Mouse (Mus musculus): ENCODE measurements around the gene Krt36. TPM values are rescaled to one million over a fixed set of nuclear protein-coding genes. Genes with fewer than 3 reads are reported as not detected.

The Krt36 gene
- polyA plus RNA-seq, 1 experiment = 0.11 TPM

DNA sequence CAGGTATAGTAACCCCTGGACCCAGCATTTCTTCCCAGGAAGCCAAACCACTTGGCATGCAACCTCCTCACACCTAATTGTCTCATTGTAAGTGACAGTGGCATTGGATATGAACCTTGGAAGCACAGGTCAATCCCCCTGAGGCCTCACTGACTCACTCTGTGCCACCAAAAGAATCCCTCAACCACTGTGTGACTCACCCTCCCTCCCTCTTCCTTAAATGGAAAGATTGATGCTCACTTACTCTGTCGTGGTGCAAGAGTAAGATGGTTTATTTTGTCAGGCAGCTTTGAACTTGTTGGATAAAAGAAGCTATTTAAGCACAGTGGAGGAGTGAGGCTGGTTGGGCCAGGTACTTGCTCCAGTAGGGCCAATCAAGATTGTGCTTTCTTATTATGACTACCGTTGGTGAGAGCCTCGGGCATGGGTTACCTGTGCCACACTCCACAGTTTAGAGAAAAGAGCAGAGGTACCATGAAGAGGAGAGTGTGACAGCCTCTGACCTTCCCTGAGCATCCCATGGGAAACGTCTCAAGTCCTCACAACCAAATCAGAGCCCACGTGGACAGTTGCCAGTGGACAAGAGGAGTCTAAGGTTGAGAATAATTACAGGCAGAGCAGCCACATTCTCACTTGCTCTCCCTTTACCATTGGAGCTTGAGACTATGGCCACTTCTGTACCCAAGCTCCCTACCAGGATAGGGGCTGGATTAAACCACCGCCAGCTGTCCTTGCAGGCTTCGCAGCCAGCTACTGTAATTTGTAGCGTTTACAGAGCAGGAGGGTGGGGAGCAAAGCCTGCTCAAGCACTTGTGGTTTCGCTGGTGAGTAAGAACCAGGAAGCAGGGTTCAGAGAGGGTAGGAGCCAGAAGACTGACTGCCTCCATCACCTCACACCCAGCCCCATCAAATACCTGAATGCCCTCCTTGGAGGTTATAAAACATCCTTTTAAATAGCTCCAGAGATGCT lies 49.5 kb downstream of the Krt36 start:
- DNase-seq = no peak
- no peak overlapping the region for H3K27ac ChIP-seq (ENCODE audit: insufficient read depth, low read depth, low read length)

More for the DNA sequence above, 49.5 kb downstream of the Krt36 start:
- Histone ChIP-seq H3K36me3 (ENCODE audit: control insufficient read depth, insufficient read depth, low read length) (no peaks in the 10 kb centered on the region), H3K4me1 (ENCODE audit: control insufficient read depth, insufficient read depth, low read length) (no peaks in the 10 kb centered on the region), H3K4me3 (ENCODE audit: insufficient read depth, low read depth, low read length) (no peak overlapping the region), H3K27me3 (replicated peaks; ENCODE audit: control insufficient read depth, insufficient read depth, low read length) (no peaks in the 10 kb centered on the region)
- WGBS = 61% methylated on average over 9 of the region's 9 CpGs
- TF ChIP-seq POLR2A (IDR thresholded peaks at IDR 0.05; ENCODE audit: low read depth, low read length) = no peak
- TF ChIP-seq CTCF (conservative IDR thresholded peaks at IDR 0.05; ENCODE audit: insufficient read depth, insufficient read length, low read depth, low read length) = no peak

Other genes starting within 250 kb of the Krt36 start
- gene Gm11568, start 247.7 kb downstream of the Krt36 start, polyA plus RNA-seq (2012; rRNA removed) = not detected in 2 replicates
- gene Gm11559, start 241.2 kb downstream of the Krt36 start, polyA plus RNA-seq (2012; rRNA removed) = not detected in 2 replicates
- not detected in 2 replicates for gene Krtap9-1, start 232.2 kb downstream of the Krt36 start, polyA plus RNA-seq (2012; rRNA removed)
- gene Gm11567, start 226.4 kb downstream of the Krt36 start, polyA plus RNA-seq (2012; rRNA removed) = not detected in 2 replicates
- not detected in 2 replicates for gene Krtap31-1, start 197.7 kb downstream of the Krt36 start, polyA plus RNA-seq (2012; rRNA removed)
- gene Gm11565, start 190.9 kb downstream of the Krt36 start, polyA plus RNA-seq (2012; rRNA removed) = not detected in 2 replicates
- not detected in 2 replicates for gene Krtap31-2, start 169.3 kb downstream of the Krt36 start, polyA plus RNA-seq (2012; rRNA removed)
- gene Krtap9-5, start 157.2 kb downstream of the Krt36 start, polyA plus RNA-seq (2012; rRNA removed) = not detected in 2 replicates
- gene Krtap29-1, start 126.6 kb downstream of the Krt36 start, polyA plus RNA-seq (2012; rRNA removed) = not detected in 2 replicates
- gene Krtap16-1, start 119.0 kb downstream of the Krt36 start, polyA plus RNA-seq (2012; rRNA removed) = not detected in 2 replicates
- not detected in 2 replicates for gene Krtap17-1, start 111.6 kb downstream of the Krt36 start, polyA plus RNA-seq (2012; rRNA removed)
- not detected in 2 replicates for gene Krt33a, start 89.4 kb downstream of the Krt36 start, polyA plus RNA-seq (2012; rRNA removed)
- not detected in 2 replicates for gene Krt33b, start 75.8 kb downstream of the Krt36 start, polyA plus RNA-seq (2012; rRNA removed)
- gene Krt34, start 64.1 kb downstream of the Krt36 start, polyA plus RNA-seq (2012; rRNA removed) = not detected in 2 replicates
- not detected in 2 replicates for gene Krt31, start 55.1 kb downstream of the Krt36 start, polyA plus RNA-seq (2012; rRNA removed)
- gene Krt32, start 17.4 kb downstream of the Krt36 start, polyA plus RNA-seq (2012; rRNA removed) = not detected in 2 replicates
- gene Krt35, start 9.4 kb downstream of the Krt36 start, polyA plus RNA-seq (2012; rRNA removed) = not detected in 2 replicates
- not detected in 2 replicates for gene Krt13, start 15.9 kb upstream of the Krt36 start, polyA plus RNA-seq (2012; rRNA removed)
- gene Krt15, start 30.3 kb upstream of the Krt36 start, polyA plus RNA-seq (2012; rRNA removed) = 3.1 and 3.9 TPM in 2 replicates
- gene Krt19, start 43.0 kb upstream of the Krt36 start, polyA plus RNA-seq (2012; rRNA removed) = 13.0 and 20.1 TPM in 2 replicates
- not detected in 2 replicates for gene Krt9, start 87.6 kb upstream of the Krt36 start, polyA plus RNA-seq (2012; rRNA removed)
- gene Krt14, start 101.9 kb upstream of the Krt36 start, polyA plus RNA-seq (2012; rRNA removed) = 1.3 and 1.4 TPM in 2 replicates
- not detected in 2 replicates for gene Krt16, start 143.3 kb upstream of the Krt36 start, polyA plus RNA-seq (2012; rRNA removed)
- 0.08 TPM in 1 of 2 replicates, not detected in the other for gene Krt17, start 155.4 kb upstream of the Krt36 start, polyA plus RNA-seq (2012; rRNA removed)
- gene Krt42, start 164.2 kb upstream of the Krt36 start, polyA plus RNA-seq (2012; rRNA removed) = not detected in 2 replicates
- 116 and 173 TPM in 2 replicates for gene Eif1, start 214.3 kb upstream of the Krt36 start, polyA plus RNA-seq (2012; rRNA removed)
- gene Gast, start 228.8 kb upstream of the Krt36 start, polyA plus RNA-seq (2012; rRNA removed) = not detected in 2 replicates